In the genomic region with DNA sequence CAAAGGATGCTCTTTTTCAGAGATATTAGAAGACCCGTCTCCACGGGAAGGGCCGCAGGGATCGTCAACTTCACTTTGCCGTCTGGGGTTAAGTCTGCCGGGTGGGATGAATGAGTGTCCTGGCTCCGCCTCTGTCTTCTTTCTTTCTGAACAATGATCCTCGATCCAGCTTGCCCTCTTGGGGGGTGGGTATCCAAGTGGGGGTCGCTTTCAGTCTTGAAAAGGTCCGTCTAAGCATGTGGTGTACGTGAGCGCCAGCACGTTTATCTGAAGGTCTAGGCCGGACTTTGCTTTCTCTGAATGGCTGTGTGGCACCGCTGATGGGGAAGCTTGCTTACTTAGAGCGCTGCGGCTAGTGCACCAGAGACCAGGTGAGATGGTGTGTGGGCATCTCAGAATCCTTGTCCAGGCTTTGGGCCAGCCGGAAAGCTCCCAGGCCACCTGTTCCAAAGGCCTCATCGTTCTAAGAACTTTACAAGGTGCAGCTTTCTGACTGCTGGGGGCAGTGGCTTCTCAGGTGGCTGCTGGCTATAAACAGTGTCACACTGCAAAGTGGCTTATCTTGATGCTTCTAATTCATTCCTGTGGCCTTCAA, we compare ENCODE assay signal across 10 mouse cellular contexts. TPM values are rescaled to one million over a fixed set of nuclear protein-coding genes. Genes with fewer than 3 reads are reported as not detected.
DNase-seq lines count a peak whose midpoint lies in the region; ATAC-seq and TF ChIP-seq lines count a peak whose summit lies in the region.
"Had no signal": no experiment of that assay in that cellular context is flagged by ENCODE, and none has a peak within 500 bp of the region (broad histone marks: within the 10 kb centered on the region; RNA-seq: fewer than 3 reads in every experiment).

No protein-coding gene starts in this region.

- no peaks in the 10 kb centered on the region for H3K27me3 ChIP-seq in cerebellum, adult 2 months (ENCODE audit: control insufficient read depth, insufficient read depth, low read length)
- H3K27me3 ChIP-seq in CH12.LX (replicated peaks) = peaks cover 5% of the 10 kb centered on the region
- no peaks in the 10 kb centered on the region for H3K27me3 ChIP-seq in forebrain, embryonic 16.5 days (replicated peaks; ENCODE audit: control insufficient read depth, insufficient read depth, low read length)
- H3K27me3 ChIP-seq in midbrain, embryonic 10.5 days (ENCODE audit: low read depth, poor library complexity, severe bottlenecking) = peaks cover 20% of the 10 kb centered on the region

- TF ChIP-seq EP300 in CH12.LX (IDR thresholded peaks at IDR 0.05; ENCODE audit: low read length) = no peak

- peak; percentile 51 to 59 for DNase-seq in cerebellum, adult 2 months
- DNase-seq in cerebellum, adult 8-10 months = no peak
- DNase-seq in CH12.LX (ENCODE audit: extremely low read depth) = no peak
- DNase-seq in midbrain, embryonic 10.5 days (ENCODE audit: low spot score) = peak; percentile 71
- no peak for DNase-seq in adrenal gland, postnatal 4 days (ENCODE audit: low spot score in 2 of 2)
- no peak for DNase-seq in left cerebral cortex, postnatal 25 days (ENCODE audit: low spot score in 2 of 2)
- no peak for DNase-seq in kidney, postnatal 36 days
- DNase-seq: lung, postnatal 14 days had no signal

- ATAC-seq in forebrain, embryonic 16.5 days = no peak

- WGBS in cerebellum, adult 2 months = 12% methylated on average over 19 of the region's 19 CpGs
- 12% methylated on average over 19 of the region's 19 CpGs for WGBS in forebrain, embryonic 16.5 days
- 26% methylated on average over 19 of the region's 19 CpGs for WGBS in midbrain, embryonic 10.5 days

- H3K36me3 ChIP-seq in CH12.LX (replicated peaks in 1 of 2; ENCODE audit: control insufficient read depth in 1 of 2, insufficient read depth in 1 of 2, low read length in 1 of 2) = peaks cover 0 to 19% of the 10 kb centered on the region in 2 experiments
- H3K36me3 ChIP-seq in forebrain, embryonic 16.5 days (ENCODE audit: control insufficient read depth, insufficient read depth) = no peaks in the 10 kb centered on the region
- H3K36me3 ChIP-seq in midbrain, embryonic 10.5 days = no peaks in the 10 kb centered on the region; the same call in 1 of the 2 replicates

- no peak for TF ChIP-seq POLR2A in cerebellum, adult 2 months (IDR thresholded peaks at IDR 0.05; ENCODE audit: borderline replicate concordance, insufficient read depth, low read length)
- TF ChIP-seq POLR2A in CH12.LX (IDR thresholded peaks at IDR 0.05; ENCODE audit: low read depth, low read length) = no peak

- TF ChIP-seq CTCF in cerebellum, adult 2 months (IDR thresholded peaks at IDR 0.05; ENCODE audit: borderline replicate concordance, insufficient read depth, low read depth, low read length) = no peak
- no peak for TF ChIP-seq CTCF in CH12.LX (conservative IDR thresholded peaks at IDR 0.05 in 1 of 2, IDR thresholded peaks at IDR 0.05 in 1 of 2; ENCODE audit: low read depth in 2 of 2, low read length in 2 of 2)

- peak overlapping the region; percentile 98 for H3K4me2 ChIP-seq in CH12.LX (ENCODE audit: insufficient read depth, low read depth, poor library complexity, severe bottlenecking)
- H3K4me2 ChIP-seq in forebrain, embryonic 16.5 days (ENCODE audit: low read length) = peak overlapping the region; percentile 88

- in situ Hi-C loops in CH12.LX (cut with MboI; ENCODE audit: low pct_ligation_motif_present, low pct_unique_long_range_greater_than_20kb, low sequenced_read_pairs) = loop anchor here (5.0 kb wide), 1 partner anchor 52 kb away; no protein-coding TSS in a partner anchor

- peak overlapping the region; percentile 6; the same call in 1 of the 2 replicates for H3K27ac ChIP-seq in cerebellum, adult 2 months (ENCODE audit: insufficient read depth, low read length)
- no peak overlapping the region; the same call in 1 of the 2 replicates for H3K27ac ChIP-seq in CH12.LX (ENCODE audit: insufficient read depth, low read depth)
- H3K27ac ChIP-seq in forebrain, embryonic 16.5 days (ENCODE audit: low read length) = no peak overlapping the region
- peak overlapping the region; percentile 97 for H3K27ac ChIP-seq in midbrain, embryonic 10.5 days (replicated peaks)

- intact Hi-C loops in left cerebral cortex, postnatal 25 days (cut with DNase I) = loop anchor here (5.0 kb wide), 1 partner anchor 72 kb away; no protein-coding TSS in a partner anchor

- peaks cover 38% of the 10 kb centered on the region for H3K4me1 ChIP-seq in cerebellum, adult 2 months (ENCODE audit: control insufficient read depth, insufficient read depth, low read length)
- H3K4me1 ChIP-seq in CH12.LX (ENCODE audit: control insufficient read depth in 1 of 2, insufficient read depth in 2 of 2) = peaks cover 23 to 52% of the 10 kb centered on the region in 2 experiments
- H3K4me1 ChIP-seq in forebrain, embryonic 16.5 days (replicated peaks; ENCODE audit: control insufficient read depth, insufficient read depth, low read length) = peaks cover 52% of the 10 kb centered on the region
- peaks cover 81% of the 10 kb centered on the region for H3K4me1 ChIP-seq in midbrain, embryonic 10.5 days

- no peak overlapping the region for H3K9ac ChIP-seq in CH12.LX (ENCODE audit: insufficient read depth, low read depth)
- H3K9ac ChIP-seq in forebrain, embryonic 16.5 days (replicated peaks; ENCODE audit: low read depth, low read length) = peak overlapping the region; percentile 27

- TF ChIP-seq RAD21 in CH12.LX (IDR thresholded peaks at IDR 0.05; ENCODE audit: low read depth, low read length) = no peak

- H3K79me2 ChIP-seq in CH12.LX (replicated peaks; ENCODE audit: control insufficient read depth, extremely low read depth, insufficient read depth, poor library complexity, severe bottlenecking) = peaks cover 52% of the 10 kb centered on the region

- dilution Hi-C loops in CH12.LX (cut with MboI; ENCODE audit: extremely low pct_ligation_motif_present, extremely low pct_unique_long_range_greater_than_20kb, low sequenced_read_pairs) = no loop called here

- H3K9me3 ChIP-seq in CH12.LX (replicated peaks; ENCODE audit: low read length) = no peaks in the 10 kb centered on the region
- no peaks in the 10 kb centered on the region for H3K9me3 ChIP-seq in forebrain, embryonic 16.5 days (ENCODE audit: control insufficient read depth, low read length)
- no peaks in the 10 kb centered on the region for H3K9me3 ChIP-seq in midbrain, embryonic 10.5 days (replicated peaks)

- peak overlapping the region; percentile 50 for H3K4me3 ChIP-seq in cerebellum, adult 2 months (replicated peaks; ENCODE audit: insufficient read depth, low read depth, low read length)
- peak overlapping the region; percentile 48 to 90 (median 76) for H3K4me3 ChIP-seq in CH12.LX (replicated peaks in 1 of 3; ENCODE audit: low read depth in 2 of 3, low read length in 2 of 3, poor library complexity in 1 of 3)
- peak overlapping the region; percentile 24 for H3K4me3 ChIP-seq in forebrain, embryonic 16.5 days (replicated peaks; ENCODE audit: low read length)
- H3K4me3 ChIP-seq in midbrain, embryonic 10.5 days = peak overlapping the region; percentile 96
- H3K4me3 ChIP-seq: erythroblast, embryonic 14.5 days had no signal

TF ChIP-seq in CH12.LX, 34 proteins besides CTCF, POLR2A, EP300 and RAD21:
- TF ChIP-seq CHD2 (IDR thresholded peaks at IDR 0.05; ENCODE audit: low read length) (no peak), IRF4 (IDR thresholded peaks at IDR 0.05; ENCODE audit: low read depth, low read length) (no peak), UBTF (IDR thresholded peaks at IDR 0.05; ENCODE audit: low read depth, low read length) (no peak), MAX (IDR thresholded peaks at IDR 0.05; ENCODE audit: low read length) (no peak), POLR2AphosphoS2 (IDR thresholded peaks at IDR 0.05; ENCODE audit: low read depth, low read length) (no peak), USF2 (conservative IDR thresholded peaks at IDR 0.05; ENCODE audit: low read depth, low read length) (no peak), KAT2A (IDR thresholded peaks at IDR 0.05; ENCODE audit: insufficient replicate concordance, low read length) (no peak), MYC (IDR thresholded peaks at IDR 0.05; ENCODE audit: low read depth, low read length) (no peak), JUND (conservative IDR thresholded peaks at IDR 0.05; ENCODE audit: low read depth, low read length) (no peak), USF1 (IDR thresholded peaks at IDR 0.05; ENCODE audit: low read depth, low read length) (no peak)

RNA-seq across cellular contexts. Expression of a gene that starts 2.8 kb away (rescaled TPM):
- polyA plus RNA-seq in cerebellum, adult 2 months (2012; rRNA removed) = 103 TPM in 2 replicates
- total RNA-seq in CH12.LX (2012; rRNA removed) = 16.5 and 18.1 TPM in 2 replicates
- total RNA-seq in CH12.LX (2014; rRNA removed) = 7.0 and 8.2 TPM in 2 replicates
- polyA plus RNA-seq in CH12.LX (2012; ENCODE audit: insufficient read length, low read depth) = 24.6 and 28.6 TPM in 2 replicates
- 85.1 and 92.2 TPM in 2 replicates for polyA plus RNA-seq in forebrain, embryonic 16.5 days (2015; fragmentation: Nextera tagmentation; extraction: Ambion mirVana)
- 26.5 and 29.7 TPM in 2 replicates for polyA plus RNA-seq in midbrain, embryonic 10.5 days (2016; fragmentation: Nextera tagmentation; extraction: Ambion mirVana)
- 10 to 100 TPM; 76.0 to 83.4 TPM for total RNA-seq in adrenal gland, postnatal 4 days (2021)
- total RNA-seq in left cerebral cortex, postnatal 25 days (2021) = 100 to 1,000 TPM; 240 to 249 TPM

RNA-seq across cellular contexts. Expression of a gene that starts 23.1 kb away (rescaled TPM):
- 2.1 and 2.5 TPM in 2 replicates for polyA plus RNA-seq in cerebellum, adult 2 months (2012; rRNA removed)
- total RNA-seq in CH12.LX (2012; rRNA removed) (18.5 and 23.3 TPM in 2 replicates), CH12.LX (2014; rRNA removed) (1.4 and 1.6 TPM in 2 replicates)
- 11.0 and 25.8 TPM in 2 replicates for polyA plus RNA-seq in CH12.LX (2012; ENCODE audit: insufficient read length, low read depth)
- polyA plus RNA-seq in forebrain, embryonic 16.5 days (2015; fragmentation: Nextera tagmentation; extraction: Ambion mirVana) = 115 and 169 TPM in 2 replicates
- polyA plus RNA-seq in midbrain, embryonic 10.5 days (2016; fragmentation: Nextera tagmentation; extraction: Ambion mirVana) = 147 and 155 TPM in 2 replicates
- total RNA-seq in adrenal gland, postnatal 4 days (2021) = 1 to 10 TPM; 5.3 to 5.7 TPM
- total RNA-seq in left cerebral cortex, postnatal 25 days (2021) = 1 to 10 TPM; 7.4 to 9.1 TPM

Comparison
In these comparisons a context has a peak if more than half of its experiments do, and no peak if none do; other contexts are left out.
1. DNase-seq: peak in cerebellum, adult 2 months (2 of 2) and midbrain, embryonic 10.5 days (single experiment); none in cerebellum, adult 8-10 months (single experiment), CH12.LX (single experiment), adrenal gland, postnatal 4 days (0 of 2), left cerebral cortex, postnatal 25 days (0 of 2) and kidney, postnatal 36 days (0 of 2).
2. H3K27ac ChIP-seq: peak in cerebellum, adult 2 months (single experiment) and midbrain, embryonic 10.5 days (single experiment); none in CH12.LX (single experiment) and forebrain, embryonic 16.5 days (single experiment).
3. H3K4me3 ChIP-seq: peak in every context shown above with its lines; median percentile 96 in midbrain, embryonic 10.5 days; 76 in CH12.LX; 50 in cerebellum, adult 2 months; 24 in forebrain, embryonic 16.5 days.